In the genomic region with DNA sequence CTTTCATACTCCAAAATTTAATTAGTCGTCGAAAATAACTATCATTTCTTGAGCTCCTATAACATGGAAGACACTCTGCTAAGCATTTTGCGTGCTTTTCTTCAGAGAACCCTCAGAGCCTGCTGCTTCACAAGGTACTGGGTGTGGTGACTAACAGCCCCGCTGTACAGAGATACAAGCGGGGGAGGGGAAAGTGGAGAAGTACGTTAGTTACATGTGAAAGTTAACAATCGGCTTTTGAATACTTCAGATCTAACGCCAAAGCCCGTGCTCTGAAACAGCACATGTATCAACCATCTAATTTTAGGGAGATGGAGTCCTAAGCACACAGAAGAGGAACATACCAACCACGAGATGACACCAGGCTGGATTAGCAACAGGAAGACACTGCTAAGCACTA, we compare ENCODE assay signal across 14 mouse cellular contexts. TPM values are rescaled to one million over a fixed set of nuclear protein-coding genes. Genes with fewer than 3 reads are reported as not detected.
DNase-seq lines count a peak whose midpoint lies in the region; ATAC-seq and TF ChIP-seq lines count a peak whose summit lies in the region.
"Had no signal": no experiment of that assay in that cellular context is flagged by ENCODE, and none has a peak within 500 bp of the region (broad histone marks: within the 10 kb centered on the region; RNA-seq: fewer than 3 reads in every experiment).

No protein-coding gene starts in this region.

- peaks cover 10% of the 10 kb centered on the region for H3K4me1 ChIP-seq in forebrain, embryonic 10.5 days
- H3K4me1 ChIP-seq in forebrain, postnatal 0 days (ENCODE audit: insufficient read depth) = no peaks in the 10 kb centered on the region
- no peaks in the 10 kb centered on the region for H3K4me1 ChIP-seq in lung, embryonic 15.5 days
- no peaks in the 10 kb centered on the region for H3K4me1 ChIP-seq in embryonic facial prominence, embryonic 12.5 days
- H3K4me1 ChIP-seq in midbrain, embryonic 16.5 days (ENCODE audit: control insufficient read depth, insufficient read depth, low read length) = no peaks in the 10 kb centered on the region
- H3K4me1 ChIP-seq: stomach, embryonic 15.5 days had no signal

- DNase-seq in forebrain, embryonic 10.5 days (ENCODE audit: extremely low spot score, low spot score) = no peak
- DNase-seq in forebrain, postnatal 0 days = no peak
- no peak for DNase-seq in lung, postnatal 4 days
- DNase-seq in urinary bladder, adult 2 months (ENCODE audit: low spot score) = no peak
- DNase-seq in urinary bladder, postnatal 25 days (ENCODE audit: low spot score) = no peak
- DNase-seq: B cell, adult 2 months; cerebellum, adult 2 months; kidney, adult 9 months had no signal

- peaks cover 96% of the 10 kb centered on the region for H3K27me3 ChIP-seq in forebrain, embryonic 10.5 days (ENCODE audit: poor library complexity, severe bottlenecking)
- H3K27me3 ChIP-seq in forebrain, postnatal 0 days (ENCODE audit: insufficient read depth, low read length) = 0 out of 2 replicates have a peak, but pooled peaks cover 11% of the 10 kb centered on the region
- H3K27me3 ChIP-seq in lung, embryonic 15.5 days = 0 out of 2 replicates have a peak, but pooled peaks cover 4% of the 10 kb centered on the region
- no peaks in the 10 kb centered on the region for H3K27me3 ChIP-seq in embryonic facial prominence, embryonic 12.5 days
- peaks cover 7% of the 10 kb centered on the region for H3K27me3 ChIP-seq in midbrain, embryonic 16.5 days (ENCODE audit: control insufficient read depth, insufficient read depth, low read depth, low read length)
- H3K27me3 ChIP-seq: stomach, embryonic 15.5 days had no signal

- no peaks in the 10 kb centered on the region for H3K36me3 ChIP-seq in forebrain, embryonic 10.5 days (replicated peaks)
- no peaks in the 10 kb centered on the region for H3K36me3 ChIP-seq in forebrain, postnatal 0 days (ENCODE audit: insufficient read depth)
- H3K36me3 ChIP-seq in lung, embryonic 15.5 days = no peaks in the 10 kb centered on the region
- no peaks in the 10 kb centered on the region for H3K36me3 ChIP-seq in embryonic facial prominence, embryonic 12.5 days
- no peaks in the 10 kb centered on the region for H3K36me3 ChIP-seq in midbrain, embryonic 16.5 days (ENCODE audit: control insufficient read depth, insufficient read depth, low read length)
- H3K36me3 ChIP-seq: stomach, embryonic 15.5 days had no signal

- TF ChIP-seq CTCF in forebrain, postnatal 0 days (IDR thresholded peaks at IDR 0.05; ENCODE audit: low read depth) = no peak

- no peak overlapping the region for H3K27ac ChIP-seq in forebrain, embryonic 10.5 days
- H3K27ac ChIP-seq in forebrain, postnatal 0 days (ENCODE audit: low read depth, low read length) = no peak overlapping the region
- no peak overlapping the region for H3K27ac ChIP-seq in lung, embryonic 15.5 days
- H3K27ac ChIP-seq in embryonic facial prominence, embryonic 12.5 days = no peak overlapping the region
- H3K27ac ChIP-seq in midbrain, embryonic 16.5 days (ENCODE audit: low read length) = no peak overlapping the region
- H3K27ac ChIP-seq: stomach, embryonic 15.5 days had no signal

- WGBS in forebrain, embryonic 10.5 days = 52% methylated on average over 10 of the region's 10 CpGs
- 42% methylated on average over 10 of the region's 10 CpGs for WGBS in forebrain, postnatal 0 days
- 44% methylated on average over 10 of the region's 10 CpGs for WGBS in lung, embryonic 15.5 days
- WGBS in embryonic facial prominence, embryonic 12.5 days = 41% methylated on average over 10 of the region's 10 CpGs
- 36% methylated on average over 10 of the region's 10 CpGs for WGBS in midbrain, embryonic 16.5 days

- H3K9me3 ChIP-seq in forebrain, embryonic 10.5 days = no peaks in the 10 kb centered on the region; the same call in 1 of the 2 replicates
- H3K9me3 ChIP-seq in forebrain, postnatal 0 days (ENCODE audit: low read length) = no peaks in the 10 kb centered on the region
- H3K9me3 ChIP-seq in lung, embryonic 15.5 days = no peaks in the 10 kb centered on the region
- H3K9me3 ChIP-seq in embryonic facial prominence, embryonic 12.5 days = no peaks in the 10 kb centered on the region
- no peaks in the 10 kb centered on the region for H3K9me3 ChIP-seq in midbrain, embryonic 16.5 days (replicated peaks; ENCODE audit: control insufficient read depth, low read length, poor library complexity, severe bottlenecking)
- H3K9me3 ChIP-seq: stomach, embryonic 15.5 days had no signal

- peak overlapping the region; percentile 21; the same call in 1 of the 2 replicates for H3K4me3 ChIP-seq in forebrain, embryonic 10.5 days
- no peak overlapping the region for H3K4me3 ChIP-seq in forebrain, postnatal 0 days (ENCODE audit: low read depth, low read length)
- H3K4me3 ChIP-seq in lung, embryonic 15.5 days = no peak overlapping the region
- no peak overlapping the region for H3K4me3 ChIP-seq in embryonic facial prominence, embryonic 12.5 days
- H3K4me3 ChIP-seq in midbrain, embryonic 16.5 days (ENCODE audit: low read depth, low read length) = no peak overlapping the region
- H3K4me3 ChIP-seq: stomach, embryonic 15.5 days had no signal

- no peak overlapping the region for H3K4me2 ChIP-seq in forebrain, postnatal 0 days (ENCODE audit: low read depth)
- peak overlapping the region; percentile 14 for H3K4me2 ChIP-seq in lung, embryonic 15.5 days
- H3K4me2 ChIP-seq in embryonic facial prominence, embryonic 12.5 days (replicated peaks) = peak overlapping the region; percentile 33
- peak overlapping the region; percentile 6; the same call in 1 of the 2 replicates for H3K4me2 ChIP-seq in midbrain, embryonic 16.5 days (ENCODE audit: low read length)
- H3K4me2 ChIP-seq: stomach, embryonic 15.5 days had no signal

- no peak for ATAC-seq in forebrain, postnatal 0 days
- no peak for ATAC-seq in lung, embryonic 15.5 days (ENCODE audit: borderline replicate concordance, extremely low read depth, low FRiP score, low TSS enrichment)
- ATAC-seq in embryonic facial prominence, embryonic 12.5 days (ENCODE audit: insufficient number of reproducible peaks, insufficient read depth, low FRiP score, low TSS enrichment) = no peak
- no peak for ATAC-seq in midbrain, embryonic 16.5 days
- ATAC-seq: activated CD4-positive, CD25-positive, alpha-beta regulatory T cell, adult 4 months had no signal

- H3K9ac ChIP-seq in forebrain, postnatal 0 days = no peak overlapping the region
- no peak overlapping the region for H3K9ac ChIP-seq in lung, embryonic 15.5 days
- H3K9ac ChIP-seq in embryonic facial prominence, embryonic 12.5 days = no peak overlapping the region
- H3K9ac ChIP-seq in midbrain, embryonic 16.5 days (ENCODE audit: low read depth, low read length) = no peak overlapping the region
- H3K9ac ChIP-seq: stomach, embryonic 15.5 days had no signal

RNA-seq across cellular contexts. Expression of gene Foxd3, which starts 55.4 kb away (rescaled TPM):
- 0.07 and 0.11 TPM in 2 replicates for polyA plus RNA-seq in forebrain, embryonic 10.5 days (2016; fragmentation: Nextera tagmentation; extraction: Ambion mirVana)
- total RNA-seq in forebrain, postnatal 0 days (2014; rRNA removed) = 0.81 and 1.2 TPM in 2 replicates
- polyA plus RNA-seq in forebrain, postnatal 0 days (2015; fragmentation: Nextera tagmentation; extraction: Ambion mirVana) = 0.11 and 0.36 TPM in 2 replicates
- polyA plus RNA-seq in lung, embryonic 15.5 days (2015; fragmentation: Nextera tagmentation; extraction: Ambion mirVana) = 0.10 and 0.13 TPM in 2 replicates
- 2.1 TPM in 2 replicates for polyA plus RNA-seq in embryonic facial prominence, embryonic 12.5 days (2016; fragmentation: Nextera tagmentation; extraction: Ambion mirVana)
- 0.11 and 0.18 TPM in 2 replicates for polyA plus RNA-seq in midbrain, embryonic 16.5 days (2015; fragmentation: Nextera tagmentation; extraction: Ambion mirVana)
- 1.4 and 2.4 TPM in 2 replicates for polyA plus RNA-seq in urinary bladder, adult 2 months (2012; rRNA removed)
- total RNA-seq: megakaryocyte progenitor cell, adult 5-6 weeks had no signal
- polyA plus RNA-seq: activated CD4-positive, CD25-positive, alpha-beta regulatory T cell, adult 4 months had no signal
